Mouse (Mus musculus) embryonic fibroblast, embryonic 13.5 days (primary cell): ENCODE measurements at regions not wholly inside any gene's neighbourhood (a gene's known extent, or its start where the extent isn't known, plus 50 kb on each side); places are given as distances from the start of the nearest gene placed in this dataset.
"Not testable (repeated sequence)": the region's sequence is repeated elsewhere in the genome, so short reads cannot be mapped to it uniquely, and the experiment has no call there.

Source experiments
- H3K27ac ChIP-seq: 2 replicates; pipeline ENCODE4 v1.5.1; 2012; ENCODE audit warnings: low read length, control low read depth, inconsistent platforms; ENCODE audit not compliant: insufficient read depth
- H3K4me1 ChIP-seq: 2 replicates; pipeline ENCODE4 v1.6.1; 2011; ENCODE audit warnings: low read length; ENCODE audit not compliant: control insufficient read depth, insufficient read depth
- H3K4me3 ChIP-seq: 2 replicates; pipeline ENCODE4 v1.5.1; 2011; ENCODE audit warnings: mild to moderate bottlenecking, control low read depth, low read length; ENCODE audit not compliant: insufficient read depth
- POLR2A ChIP-seq: IDR thresholded peaks from 2 replicates; pipeline ENCODE4 v1.6.1; 2011; ENCODE audit warnings: low read depth, mild to moderate bottlenecking, control low read depth, low read length, moderate library complexity

DNA sequence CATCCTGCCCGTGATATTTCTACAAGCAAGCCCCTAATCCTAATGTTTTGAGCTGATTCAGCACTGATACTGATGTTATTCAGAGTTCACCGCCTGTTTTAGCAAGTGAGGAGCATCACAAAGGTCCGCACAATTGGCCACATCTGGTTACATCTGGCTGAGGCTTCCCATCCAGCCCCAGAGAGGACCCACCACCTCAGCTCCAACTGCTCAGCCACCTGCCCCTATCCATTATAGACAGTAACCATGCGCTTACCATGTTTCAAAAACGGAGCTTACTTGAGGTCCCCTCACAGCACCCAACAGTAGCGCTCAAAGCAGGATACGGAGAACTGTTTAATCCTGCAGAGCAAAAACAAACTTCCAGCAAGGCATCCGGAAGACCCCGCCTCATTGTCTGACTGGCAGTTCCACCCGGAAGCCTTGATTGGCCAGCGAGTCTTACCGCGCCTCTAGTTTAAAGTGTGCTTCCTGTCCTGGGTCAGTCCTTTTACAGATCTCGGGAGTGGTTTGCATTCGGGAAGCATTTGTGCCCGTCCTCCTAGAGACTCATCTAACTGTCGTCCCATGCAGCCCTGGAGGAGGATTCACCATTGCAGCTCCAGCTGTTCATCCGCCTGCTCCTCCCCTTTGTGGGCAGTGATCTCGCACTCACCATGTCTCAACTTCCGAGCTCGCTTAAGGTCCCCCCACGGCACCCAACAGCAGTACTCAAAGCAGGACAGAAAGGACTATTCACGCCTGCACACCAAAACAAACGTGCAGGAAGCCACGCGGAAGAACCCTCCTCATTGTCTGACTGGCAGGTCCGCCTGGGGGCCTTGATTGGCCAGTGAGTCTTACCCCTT, 69.9 kb upstream of the Zfp825 start:
- H3K27ac ChIP-seq, result peak overlapping the region; percentile 42
- peak; percentile 44 for TF ChIP-seq POLR2A
- peak overlapping the region; percentile 85 for H3K4me3 ChIP-seq
- not testable (repeated sequence) for H3K4me1 ChIP-seq

DNA sequence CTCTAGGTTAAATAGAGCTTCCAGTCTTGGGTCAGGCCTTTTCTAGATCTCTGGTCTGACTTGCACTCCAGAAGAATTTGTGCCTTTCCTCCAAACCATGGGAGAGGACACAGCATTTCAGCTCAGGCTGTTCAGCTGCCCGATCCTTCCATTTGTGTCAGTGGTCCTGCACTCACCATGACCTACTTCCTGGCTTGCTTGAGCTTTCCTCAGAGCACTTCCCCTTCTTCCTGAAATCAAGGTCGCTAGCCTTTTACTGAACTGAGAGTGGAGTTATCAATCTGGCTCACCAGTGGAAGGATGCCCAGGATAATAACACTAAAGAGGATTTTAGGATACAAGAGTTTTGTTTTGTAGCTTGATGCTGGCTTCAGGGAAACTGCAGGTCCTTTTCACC, 70.5 kb upstream of the Zfp825 start:
- H3K4me1 ChIP-seq, result not testable (repeated sequence)
- Histone ChIP-seq H3K4me3 (peak overlapping the region; percentile 85), H3K27ac (peak overlapping the region; percentile 42)

DNA sequence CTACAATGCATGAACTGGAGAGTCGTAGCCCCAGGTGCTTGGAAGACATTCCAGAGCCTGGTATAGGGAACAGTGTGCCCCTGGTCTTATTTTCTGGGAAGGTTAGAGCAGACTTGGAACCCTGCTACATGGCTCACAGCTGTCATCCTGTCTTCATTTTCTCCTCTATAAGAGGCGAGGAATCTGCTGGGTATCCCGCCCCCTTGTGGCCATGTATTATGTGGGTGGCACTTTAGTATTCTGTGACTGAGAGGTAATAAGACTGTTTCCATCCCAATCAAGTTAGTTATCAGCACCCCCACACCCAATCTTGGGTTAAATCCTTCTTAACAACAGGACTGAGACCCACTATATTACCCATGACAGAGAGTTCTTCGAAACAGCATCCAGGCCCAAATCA, 69.4 kb upstream of the Erap1 start:
- H3K27ac ChIP-seq, H3K4me3 ChIP-seq, H3K4me1 ChIP-seq: not testable (repeated sequence)
